Mouse (Mus musculus): ENCODE data around the gene Smco4.

- no peak for TF ChIP-seq CTCF (IDR thresholded peaks at IDR 0.05; ENCODE audit: extremely low read depth, insufficient read depth, low read length)
- TF ChIP-seq POLR2A (IDR thresholded peaks at IDR 0.05; ENCODE audit: extremely low read depth, insufficient read depth, low read length), result no peak
Observed at GRCm38 (mm10) chr9:15447397-15447796, 45.8 kb upstream of the Smco4 start.
